Mouse (Mus musculus) embryo, embryonic 11 days (tissue): ENCODE results near the gene Pfdn6.
"Not testable (repeated sequence)": the region's sequence is repeated elsewhere in the genome, so short reads cannot be mapped to it uniquely, and the experiment has no call there.

Experiments
- DNase-seq: peaks from one replicate; pipeline ENCODE4 v3.0.0-alpha.2; 2015

Pfdn6 gene

GRCm38 (mm10) chr17:33891892-33892291, 48.3 kb downstream of the Pfdn6 start:
- not testable (repeated sequence) for DNase-seq

GRCm38 (mm10) chr17:33891357-33891756, 48.8 kb downstream of the Pfdn6 start:
- DNase-seq, result no peak

- DNase-seq, result peak; percentile 98
Measured at GRCm38 (mm10) chr17:33890533-33891059, 49.5 kb downstream of the Pfdn6 start, which contains the start of gene Kifc1. Kifc1 (minus strand) TSS chr17:33890661.

GRCm38 (mm10) chr17:33889941-33890532, 50.1 kb downstream of the Pfdn6 start:
- DNase-seq, result not testable (repeated sequence)
